Mouse (Mus musculus): ENCODE measurements around the gene Lck.

DNA sequence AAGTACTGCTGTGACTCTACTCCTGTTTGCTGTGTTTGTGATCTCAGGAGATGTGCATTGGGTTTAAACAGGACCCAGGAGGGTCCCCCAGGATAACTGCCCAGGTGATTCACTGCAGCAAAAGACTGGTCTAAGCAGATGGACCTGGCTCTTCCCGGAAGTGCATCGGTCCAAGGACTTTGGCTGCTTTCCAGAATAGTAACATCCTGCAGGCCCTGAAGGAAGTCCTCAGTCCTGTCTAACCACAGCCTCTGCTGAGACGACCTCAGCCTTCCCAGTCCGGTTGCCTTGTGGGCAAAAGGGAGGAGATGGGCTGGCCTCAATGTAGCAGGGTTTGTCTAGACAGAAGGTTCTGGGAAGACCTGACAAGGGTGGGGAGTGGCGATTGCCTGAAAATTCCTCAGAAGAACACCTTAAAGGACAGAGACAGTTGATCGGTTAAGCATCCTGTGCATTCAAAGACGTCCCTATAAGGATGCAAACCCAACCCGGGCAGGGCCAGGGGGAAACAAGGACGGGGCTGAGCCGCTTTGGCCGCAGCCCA, 70.5 kb downstream of the Lck start:
- no peak for TF ChIP-seq CTCF (IDR thresholded peaks at IDR 0.05)
- TF ChIP-seq EP300 (IDR thresholded peaks at IDR 0.05) = no peak

Data from lung, postnatal 0 days (tissue).